Mouse (Mus musculus) midbrain, postnatal 0 days (tissue): ENCODE results near the gene Fam50b. TPM values are rescaled to one million over a fixed set of nuclear protein-coding genes. Genes with fewer than 3 reads are reported as not detected.

Experiments
- ATAC-seq: fragments of 200-750 bp; cut with Nextera tagmentation; 2 replicates; pipeline ENCODE4 v1.8.0; 2017; ENCODE audit warnings: moderate number of reproducible peaks, mild to moderate bottlenecking, moderate TSS enrichment, moderate library complexity; ENCODE audit not compliant: low FRiP score
- DNase-seq: peaks from one replicate; pipeline ENCODE4 v3.0.0-alpha.2; 2015; ENCODE audit warnings: low spot score
- H3K27ac ChIP-seq: fragments of 300-500 bp; sonication (generic); 2 replicates; pipeline ENCODE4 v1.5.1; 2014; ENCODE audit warnings: low read depth, mild to moderate bottlenecking, low read length, mixed read lengths
- H3K27me3 ChIP-seq: fragments of 300-500 bp; sonication (generic); 2 replicates; pipeline ENCODE4 v1.6.1; 2014; ENCODE audit warnings: low read length, control low read depth, mixed read lengths; ENCODE audit not compliant: insufficient read depth
- H3K36me3 ChIP-seq: fragments of 300-500 bp; sonication (generic); 2 replicates; pipeline ENCODE4 v1.6.1; 2014; ENCODE audit warnings: low read length, control low read depth, mixed read lengths; ENCODE audit not compliant: insufficient read depth
- H3K4me1 ChIP-seq: fragments of 300-500 bp; sonication (generic); 2 replicates; pipeline ENCODE4 v1.6.1; 2014; ENCODE audit warnings: mild to moderate bottlenecking, control low read depth, antibody characterized with exemption, low read length, mixed read lengths; ENCODE audit not compliant: insufficient read depth
- H3K4me2 ChIP-seq: fragments of 300-500 bp; sonication (generic); 2 replicates; pipeline ENCODE4 v1.6.1; 2014; ENCODE audit warnings: low read depth, mild to moderate bottlenecking, low read length, mixed read lengths; ENCODE audit not compliant: poor library complexity, severe bottlenecking
- H3K4me3 ChIP-seq: fragments of 300-500 bp; sonication (generic); 2 replicates; pipeline ENCODE4 v1.5.1; 2014; ENCODE audit warnings: low read depth, mild to moderate bottlenecking, low read length, moderate library complexity
- H3K9ac ChIP-seq: fragments of 300-500 bp; sonication (generic); replicated peaks from 2 replicates; pipeline ENCODE4 v1.6.1; 2014; ENCODE audit warnings: mild to moderate bottlenecking, low read length, moderate library complexity, mixed read lengths; ENCODE audit not compliant: poor library complexity, severe bottlenecking
- H3K9me3 ChIP-seq: fragments of 300-500 bp; sonication (generic); 2 replicates; pipeline ENCODE4 v1.6.1; 2016; ENCODE audit warnings: low read length, control low read depth
- CTCF ChIP-seq: IDR thresholded peaks from 2 replicates; pipeline ENCODE4 v1.5.1; 2016; ENCODE audit warnings: antibody characterized with exemption, mild to moderate bottlenecking
- WGBS: fragments of 180-500 bp; shearing (Covaris S2); extraction: QIAGEN DNeasy Blood & Tissue Kit; methylation state at CpG from one replicate; pipeline ENCODE4 v1.1.7; 2014; 5-methylcytosine and 5-hydroxymethylcytosine counted together
- polyA plus RNA-seq: library from polyadenylated mRNA; unstranded; fragments of >200 nt; fragmentation: Nextera tagmentation; extraction: Ambion mirVana; gene quantifications from 2 replicates; pipeline ENCODE4 v1.2.1, GENCODE M21; 2015
- total RNA-seq: library from RNA; depleted of rRNA; stranded (reverse); fragments of >200 nt; gene quantifications from 2 replicates; pipeline ENCODE4 v1.2.3, GENCODE M21; 2014; rRNA removed

Fam50b gene
- total and polyA plus RNA-seq, 2 experiments from 2014 or later = 0.66 TPM; not detected in 1

DNA sequence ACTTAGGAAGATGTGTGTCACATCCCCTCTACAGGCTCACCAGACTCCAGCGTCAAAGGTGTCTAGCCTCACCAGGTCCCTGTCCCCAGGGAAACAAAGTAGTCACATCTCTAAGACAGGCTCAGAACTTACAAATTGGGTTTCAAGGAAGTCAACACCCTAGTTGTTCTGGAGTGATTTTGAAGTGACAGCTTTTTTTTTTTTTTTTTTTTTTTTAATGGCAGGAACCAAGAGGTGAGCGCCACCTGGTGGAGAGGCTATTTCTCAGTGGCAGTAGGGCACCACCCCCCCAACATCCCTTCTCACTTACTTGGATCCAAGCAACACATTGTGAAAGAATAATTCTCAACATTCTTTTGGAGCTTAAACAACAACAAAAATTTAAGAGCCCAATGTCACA lies 59.2 kb downstream of the Fam50b start:
- H3K4me1 ChIP-seq = no peaks in the 10 kb centered on the region
- TF ChIP-seq CTCF = peak; percentile 57
- ATAC-seq = no peak
- H3K9me3 ChIP-seq = no peaks in the 10 kb centered on the region
- H3K36me3 ChIP-seq = no peaks in the 10 kb centered on the region
- no peak overlapping the region for H3K27ac ChIP-seq
- DNase-seq = peak; percentile 42
- no peak overlapping the region for H3K4me3 ChIP-seq
- H3K4me2 ChIP-seq = no peak overlapping the region
- H3K9ac ChIP-seq = no peak overlapping the region
- no peaks in the 10 kb centered on the region for H3K27me3 ChIP-seq
- WGBS = 43% methylated on average over 2 of the region's 2 CpGs

DNA sequence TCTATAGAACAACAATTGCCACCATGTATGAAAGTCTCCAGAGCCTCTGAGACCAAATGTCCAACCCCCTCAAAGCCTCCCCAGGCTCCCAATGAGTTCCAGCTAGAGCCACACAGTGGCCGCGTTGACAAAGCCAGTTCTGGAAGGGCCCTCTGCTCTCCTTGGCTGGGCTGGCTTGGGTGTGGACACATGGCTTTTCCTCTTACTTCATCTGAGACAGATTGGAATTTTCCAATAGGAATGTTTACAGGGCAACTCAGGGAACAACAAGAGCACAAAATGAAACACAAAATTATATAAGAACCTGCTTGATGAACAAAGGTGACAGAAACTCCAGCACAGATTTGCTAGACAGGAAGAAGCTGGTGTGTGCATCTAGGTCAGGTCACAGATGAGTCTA lies 59.8 kb downstream of the Fam50b start:
- no peaks in the 10 kb centered on the region for H3K4me1 ChIP-seq
- H3K9ac ChIP-seq = no peak overlapping the region
- no peaks in the 10 kb centered on the region for H3K27me3 ChIP-seq
- no peaks in the 10 kb centered on the region for H3K9me3 ChIP-seq
- WGBS = 75% methylated on average over 2 of the region's 2 CpGs
- no peak for TF ChIP-seq CTCF
- H3K4me2 ChIP-seq = no peak overlapping the region
- no peak for ATAC-seq
- no peak for DNase-seq
- H3K4me3 ChIP-seq = no peak overlapping the region
- no peaks in the 10 kb centered on the region for H3K36me3 ChIP-seq
- no peak overlapping the region for H3K27ac ChIP-seq

Other genes starting within 250 kb of the Fam50b start
- gene Pxdc1, start 81.4 kb upstream of the Fam50b start, total RNA-seq = 11.7 and 12.7 TPM in 2 replicates
- gene Pxdc1, start 81.4 kb upstream of the Fam50b start, polyA plus RNA-seq = 7.5 and 7.8 TPM in 2 replicates
- 37.5 and 46.5 TPM in 2 replicates for gene Prpf4b, start 140.5 kb downstream of the Fam50b start, total RNA-seq
- 54.7 and 65.2 TPM in 2 replicates for gene Prpf4b, start 140.5 kb downstream of the Fam50b start, polyA plus RNA-seq
- gene Fam217a, start 189.5 kb downstream of the Fam50b start, total RNA-seq = 0.33 and 0.47 TPM in 2 replicates
- 1.5 and 1.6 TPM in 2 replicates for gene Fam217a, start 189.5 kb downstream of the Fam50b start, polyA plus RNA-seq
- gene 4933417A18Rik, start 189.6 kb downstream of the Fam50b start, total RNA-seq = not detected in 2 replicates
- gene 4933417A18Rik, start 189.6 kb downstream of the Fam50b start, polyA plus RNA-seq = not detected in 2 replicates
- not detected in 2 replicates for gene Eci3, start 229.0 kb downstream of the Fam50b start, total RNA-seq
- gene Eci3, start 229.0 kb downstream of the Fam50b start, polyA plus RNA-seq = 0.39 and 0.50 TPM in 2 replicates